ENCODE assay signal across 8 mouse cellular contexts in genomic region chr2:5241469-5241897, GRCm38 (mm10).
A peak's percentile ranks its signal among the peaks of the same experiment; 100 is the strongest.
DNase-seq lines count a peak whose midpoint lies in the region; ATAC-seq and TF ChIP-seq lines count a peak whose summit lies in the region.

No protein-coding gene starts in this region.

- no peaks in the 10 kb centered on the region for H3K9me3 ChIP-seq in lung, embryonic 16.5 days (ENCODE audit: control insufficient read depth, low read length)
- no peaks in the 10 kb centered on the region for H3K9me3 ChIP-seq in liver, postnatal 0 days (ENCODE audit: low read length)

- H3K9ac ChIP-seq in lung, embryonic 16.5 days (ENCODE audit: low read length): no peak overlapping the region
- no peak overlapping the region for H3K9ac ChIP-seq in liver, postnatal 0 days (replicated peaks)

- 45% methylated on average over 6 of the region's 6 CpGs for WGBS in lung, embryonic 16.5 days
- 70% methylated on average over 6 of the region's 6 CpGs for WGBS in liver, postnatal 0 days (ENCODE audit: insufficient replicate concordance)

- H3K4me3 ChIP-seq in lung, embryonic 16.5 days (ENCODE audit: low read length): no peak overlapping the region
- H3K4me3 ChIP-seq in liver, postnatal 0 days (ENCODE audit: low read depth, low read length): no peak overlapping the region

- DNase-seq in lung, postnatal 25 days (ENCODE audit: low spot score): no peak
- peak; percentile 88 to 93 for DNase-seq in cerebellum, postnatal 10 days
- DNase-seq in gastrocnemius, postnatal 25 days: peak; percentile 25
- peak; percentile 78 for DNase-seq in layer of hippocampus, adult 9-11 months
- DNase-seq in right cerebral cortex, postnatal 14 days: peak; percentile 89
- DNase-seq in liver, postnatal 0 days: no peak
- DNase-seq in B cell, adult 2 months: no peak

- ATAC-seq in lung, embryonic 16.5 days (ENCODE audit: low read depth): 0 out of 2 replicates have a peak, but pooled peaks have one; percentile 23
- ATAC-seq in liver, postnatal 0 days: no peak

- H3K27ac ChIP-seq in lung, embryonic 16.5 days (ENCODE audit: low read length): no peak overlapping the region
- H3K27ac ChIP-seq in liver, postnatal 0 days (ENCODE audit: low read depth): no peak overlapping the region

- TF ChIP-seq CTCF in liver, postnatal 0 days (IDR thresholded peaks at IDR 0.05; ENCODE audit: low read depth): no peak

- no peaks in the 10 kb centered on the region; the same call in 1 of the 2 replicates for H3K4me1 ChIP-seq in lung, embryonic 16.5 days (replicated peaks; ENCODE audit: control insufficient read depth, insufficient read depth, low read length)
- no peaks in the 10 kb centered on the region for H3K4me1 ChIP-seq in liver, postnatal 0 days (ENCODE audit: insufficient read depth)

- no peaks in the 10 kb centered on the region for H3K36me3 ChIP-seq in lung, embryonic 16.5 days (ENCODE audit: control insufficient read depth, insufficient read depth, low read length)
- H3K36me3 ChIP-seq in liver, postnatal 0 days (replicated peaks; ENCODE audit: insufficient read depth, low read length): no peaks in the 10 kb centered on the region

- no peaks in the 10 kb centered on the region for H3K27me3 ChIP-seq in lung, embryonic 16.5 days (ENCODE audit: control insufficient read depth, insufficient read depth, low read depth, low read length)
- H3K27me3 ChIP-seq in liver, postnatal 0 days (ENCODE audit: insufficient read depth, low read length): no peaks in the 10 kb centered on the region

- no peak overlapping the region for H3K4me2 ChIP-seq in lung, embryonic 16.5 days (ENCODE audit: low read depth, low read length)
- no peak overlapping the region for H3K4me2 ChIP-seq in liver, postnatal 0 days (ENCODE audit: low read depth, low read length)

- no peak for TF ChIP-seq EP300 in liver, postnatal 0 days (IDR thresholded peaks at IDR 0.05; ENCODE audit: low read depth)

Comparison
In these comparisons a context has a peak if more than half of its experiments do, and no peak if none do; other contexts are left out.
1. DNase-seq: peak in cerebellum, postnatal 10 days (2 of 2), gastrocnemius, postnatal 25 days (single experiment), layer of hippocampus, adult 9-11 months (single experiment) and right cerebral cortex, postnatal 14 days (single experiment); none in lung, postnatal 25 days (single experiment), liver, postnatal 0 days (single experiment) and B cell, adult 2 months (0 of 2).